Mouse (Mus musculus): Measurements from ENCODE around the gene Trak1. TPM values are rescaled to one million over a fixed set of nuclear protein-coding genes. Genes with fewer than 3 reads are reported as not detected.
A peak's percentile ranks its signal among the peaks of the same experiment; 100 is the strongest.

Trak1 gene
- total RNA-seq (2021), result 100 to 1,000 TPM; 156 to 204 TPM
- long read RNA-seq, experiment 1, full-length matches to known transcripts, result 171 of 258 reads
- long read RNA-seq, experiment 1, partial matches to known transcripts, result 38 of 258 reads
- long read RNA-seq, experiment 1, other reads (novel, unspliced or antisense), result 49 of 258 reads
- long read RNA-seq, experiment 2, full-length matches to known transcripts, result 143 of 224 reads
- long read RNA-seq, experiment 2, partial matches to known transcripts, result 50 of 224 reads
- long read RNA-seq, experiment 2, other reads (novel, unspliced or antisense), result 31 of 224 reads

DNA sequence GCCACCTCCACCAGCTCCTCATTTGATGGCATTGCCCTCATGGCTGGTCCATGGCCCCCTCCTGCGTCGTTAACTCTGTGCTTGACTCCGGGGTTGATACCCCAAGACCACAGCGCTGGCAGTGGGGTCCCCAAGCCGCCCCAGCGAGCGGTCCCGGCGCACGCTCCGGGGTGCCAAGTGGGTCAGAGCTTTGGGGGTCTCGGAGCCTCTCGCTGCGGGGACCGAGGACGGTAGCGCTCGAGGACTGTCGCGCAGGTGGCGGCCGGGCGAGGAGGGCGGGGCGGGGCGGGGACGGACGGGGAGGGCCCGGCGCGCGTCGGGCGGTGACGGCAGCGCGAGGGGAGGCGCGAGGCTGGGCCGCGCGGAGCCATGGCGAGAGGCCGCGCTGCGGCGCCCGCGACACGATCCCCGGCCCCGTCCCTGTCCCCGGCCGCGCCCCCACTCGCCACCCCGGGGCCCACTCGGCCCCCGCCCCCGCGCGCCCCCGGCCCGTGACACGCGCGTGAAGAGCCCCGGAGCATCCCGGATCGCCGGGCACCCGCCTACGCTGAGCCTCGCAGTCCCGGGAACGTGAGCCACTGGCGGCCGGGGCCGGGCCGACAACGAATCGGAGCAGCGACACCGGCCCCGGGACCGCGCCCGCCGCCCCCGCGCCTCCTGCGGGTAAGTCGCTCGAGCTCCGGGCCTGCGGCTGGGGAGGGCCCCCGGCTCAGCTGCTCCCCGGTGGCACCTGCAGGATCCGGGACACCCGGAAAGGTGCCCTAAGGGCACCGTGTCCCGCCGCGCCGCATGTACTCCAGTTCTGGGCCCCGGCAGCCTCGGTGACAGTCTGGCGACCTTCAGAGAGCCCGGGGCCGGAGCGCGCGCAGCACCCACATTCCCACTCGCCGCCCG lies at the start of gene Trak1:
Gene Trak1 (plus strand): TSS at position 332 of the 894 bp plus-strand sequence.
- TF ChIP-seq CTCF (IDR thresholded peaks at IDR 0.05), result no peak
- intact Hi-C loops (cut with DNase I), result loop anchor here (2.0 kb wide), 2 partner anchors 47 to 73 kb away; no protein-coding TSS in a partner anchor
- Histone ChIP-seq H3K27ac (peak within 1 kb of the TSS; percentile 97), H3K4me3 (peak within 1 kb of the TSS; percentile 93)
- DNase-seq, result peak; percentile 88

DNA sequence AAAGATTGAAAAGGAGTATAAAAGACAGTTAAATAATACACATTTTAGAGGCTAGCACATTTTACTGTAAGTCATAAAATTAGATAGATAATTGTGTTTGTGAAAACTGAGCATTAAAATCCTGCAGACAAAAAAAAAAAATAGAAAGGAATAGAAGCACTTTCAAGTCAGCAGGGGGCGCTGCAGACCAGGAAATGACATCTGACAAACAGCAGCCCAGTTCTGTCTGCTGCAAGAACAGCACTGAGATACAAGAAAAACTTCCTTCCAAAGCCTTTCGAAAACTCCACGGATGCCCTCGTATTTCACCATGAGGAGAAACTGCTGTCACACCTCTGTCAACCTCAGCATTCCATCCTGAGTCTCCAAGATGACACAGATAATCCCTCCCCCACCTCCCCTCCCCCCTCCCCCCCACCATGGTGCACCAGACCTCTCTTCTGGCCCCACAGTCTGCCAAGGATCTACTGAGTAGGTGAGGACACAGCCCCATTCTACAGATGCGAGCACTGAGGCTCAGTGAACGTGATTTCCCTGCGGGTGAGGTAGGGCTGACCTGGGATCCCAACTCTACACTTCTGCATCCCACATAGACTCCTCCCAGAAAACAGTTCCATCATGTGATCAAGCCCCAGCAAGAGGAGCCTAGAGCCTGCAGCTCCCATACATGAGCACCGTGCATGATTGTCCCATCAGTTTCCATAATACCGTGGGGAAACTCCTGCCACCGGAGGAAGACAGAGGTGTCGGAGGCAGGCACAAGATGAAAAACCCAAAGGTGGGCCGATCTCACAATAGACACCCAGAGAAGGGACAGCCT lies 49.1 kb upstream of the Trak1 start:
- Histone ChIP-seq H3K4me3 (no peak overlapping the region), H3K27ac (no peak overlapping the region)
- intact Hi-C loops (cut with DNase I), result loop anchor here (1.0 to 5.0 kb wide), 4 partner anchors 126 to 429 kb away; no protein-coding TSS in a partner anchor
- peak; percentile 87 for DNase-seq
- TF ChIP-seq CTCF (IDR thresholded peaks at IDR 0.05), result peak; percentile 83

DNA sequence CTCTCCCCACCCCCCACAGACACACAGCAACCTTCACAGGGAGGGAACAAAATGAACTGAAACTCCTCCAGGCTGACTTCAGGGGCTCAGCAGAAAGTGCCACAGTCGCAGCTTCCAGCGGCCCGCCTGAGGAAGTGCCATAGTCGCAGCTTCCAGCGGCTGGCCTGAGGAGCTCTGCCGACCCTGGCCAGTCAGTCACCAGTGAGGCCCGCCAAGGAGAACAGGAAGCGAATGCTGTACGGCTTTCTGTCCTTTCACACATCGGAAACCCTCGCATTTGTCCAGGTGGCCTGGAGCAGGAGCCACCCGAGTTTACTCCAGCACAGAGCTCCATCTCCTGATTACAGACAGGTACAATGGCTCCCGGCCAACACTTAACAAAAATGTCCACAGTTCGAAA lies 47.5 kb upstream of the Trak1 start:
- no peak for TF ChIP-seq CTCF (IDR thresholded peaks at IDR 0.05)
- intact Hi-C loops (cut with DNase I), result loop anchor here (5.0 kb wide), 2 partner anchors 207 to 427 kb away; no protein-coding TSS in a partner anchor
- DNase-seq, result peak; percentile 41
- H3K27ac ChIP-seq, result no peak overlapping the region
- no peak overlapping the region for H3K4me3 ChIP-seq

DNA sequence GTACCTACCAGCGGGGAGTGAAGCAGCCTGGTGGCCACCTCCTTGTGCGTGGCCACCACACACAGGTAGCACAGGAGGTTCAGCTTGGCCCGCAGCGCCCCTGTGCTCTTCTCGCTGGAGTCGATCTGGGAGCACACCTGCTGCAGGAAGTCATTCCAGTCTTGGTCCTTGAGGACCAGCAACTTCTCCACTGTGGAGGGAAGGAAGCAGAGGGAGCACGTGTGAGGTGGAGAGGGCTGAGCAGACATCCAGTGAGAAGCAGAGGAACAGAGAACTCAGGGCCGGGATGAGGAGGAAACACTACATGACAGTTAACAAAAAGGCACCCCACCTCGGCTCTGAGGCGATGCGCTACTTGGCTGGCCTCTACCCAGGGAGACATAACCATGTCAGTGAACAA lies 46.4 kb upstream of the Trak1 start:
- no peak for DNase-seq
- no peak overlapping the region for H3K27ac ChIP-seq
- no peak for TF ChIP-seq CTCF (IDR thresholded peaks at IDR 0.05)
- no peak overlapping the region for H3K4me3 ChIP-seq
- intact Hi-C loops (cut with DNase I), result no loop called here

DNA sequence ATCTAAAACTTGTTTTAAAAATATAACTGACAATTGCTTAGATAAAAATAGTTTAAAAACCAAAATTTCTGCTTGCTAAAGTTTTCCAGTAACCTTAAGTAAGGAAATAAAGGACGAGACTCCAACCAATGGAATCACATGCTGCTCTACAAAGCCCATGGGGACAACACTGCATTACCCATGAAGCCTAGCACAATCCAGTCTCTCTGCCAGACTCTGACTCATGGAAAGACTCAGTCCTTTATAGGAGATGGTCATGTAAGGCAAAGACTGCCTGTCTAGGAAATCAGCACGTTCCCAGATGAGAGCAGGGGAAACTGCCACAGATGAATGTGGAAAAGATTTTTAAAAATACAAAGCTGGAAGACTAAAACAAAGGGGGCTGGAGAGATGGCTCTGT lies 43.3 kb upstream of the Trak1 start:
- H3K4me3 ChIP-seq, result no peak overlapping the region
- DNase-seq, result peak; percentile 35
- peak overlapping the region; percentile 68 for H3K27ac ChIP-seq
- intact Hi-C loops (cut with DNase I), result no loop called here
- TF ChIP-seq CTCF (IDR thresholded peaks at IDR 0.05), result no peak

DNA sequence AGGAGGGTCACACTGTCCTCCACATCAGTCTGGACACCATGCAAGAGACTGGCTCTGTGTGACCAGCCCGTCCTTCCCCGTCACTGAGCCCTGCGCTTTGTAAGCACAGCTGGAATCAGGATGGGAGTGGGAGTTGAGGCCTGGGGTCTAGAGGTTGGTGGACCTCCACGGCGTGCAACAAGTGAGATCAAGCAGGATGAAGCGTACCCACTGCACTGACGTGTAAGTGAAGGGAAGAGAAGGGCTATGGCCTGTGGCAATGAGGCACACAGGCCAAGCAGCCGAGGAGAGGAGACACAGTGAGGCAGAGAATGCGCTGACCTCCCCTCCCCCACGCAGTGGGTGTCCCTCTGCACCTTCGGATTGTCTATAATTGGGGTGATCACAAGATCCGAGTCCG lies 42.5 kb upstream of the Trak1 start:
- intact Hi-C loops (cut with DNase I), result no loop called here
- no peak for DNase-seq
- Histone ChIP-seq H3K4me3 (no peak overlapping the region), H3K27ac (peak overlapping the region; percentile 33)
- TF ChIP-seq CTCF (IDR thresholded peaks at IDR 0.05), result no peak

DNA sequence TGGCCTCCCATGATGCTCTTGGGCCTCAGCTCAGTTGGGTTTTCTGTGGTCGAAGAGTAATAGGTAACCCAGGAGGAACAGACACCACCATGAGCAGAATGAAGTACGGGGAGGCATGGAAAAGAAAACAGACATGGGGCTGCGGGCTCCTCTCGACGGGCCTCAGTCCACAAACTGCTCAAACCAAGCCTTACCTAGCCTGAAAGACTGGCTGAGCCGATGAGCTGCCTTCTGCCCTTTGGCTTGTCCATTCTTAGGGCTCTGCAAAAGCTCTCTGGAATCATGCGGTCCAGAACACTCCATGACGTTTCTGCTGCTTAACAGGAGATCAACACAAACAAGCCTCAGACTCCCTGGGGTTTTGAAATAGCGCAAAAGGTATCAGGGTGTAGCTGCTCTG lies 40.2 kb upstream of the Trak1 start:
- Histone ChIP-seq H3K27ac (no peak overlapping the region), H3K4me3 (no peak overlapping the region)
- no peak for DNase-seq
- intact Hi-C loops (cut with DNase I), result no loop called here
- TF ChIP-seq CTCF (IDR thresholded peaks at IDR 0.05), result no peak

DNA sequence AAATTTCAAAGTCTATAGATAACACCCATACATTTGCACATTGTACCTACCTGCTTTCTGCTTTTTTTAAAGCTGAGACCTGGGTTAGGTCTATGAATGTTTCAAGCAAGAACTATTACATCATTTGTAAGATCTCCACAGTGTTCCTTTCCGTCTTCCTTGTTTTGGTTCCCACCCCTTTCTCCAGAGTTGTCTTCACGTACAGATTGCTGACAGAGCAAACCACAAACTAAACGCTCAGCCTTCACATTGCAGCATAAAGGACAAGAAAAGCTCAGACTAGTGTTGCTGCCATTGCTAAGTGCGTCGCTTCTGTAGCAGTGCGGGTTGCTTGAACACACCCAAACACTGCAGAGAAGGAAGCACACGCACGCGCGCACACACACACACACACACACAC lies 32.0 kb upstream of the Trak1 start:
- DNase-seq, result no peak
- TF ChIP-seq CTCF (IDR thresholded peaks at IDR 0.05), result no peak
- intact Hi-C loops (cut with DNase I), result no loop called here
- no peak overlapping the region for H3K27ac ChIP-seq
- no peak overlapping the region for H3K4me3 ChIP-seq

DNA sequence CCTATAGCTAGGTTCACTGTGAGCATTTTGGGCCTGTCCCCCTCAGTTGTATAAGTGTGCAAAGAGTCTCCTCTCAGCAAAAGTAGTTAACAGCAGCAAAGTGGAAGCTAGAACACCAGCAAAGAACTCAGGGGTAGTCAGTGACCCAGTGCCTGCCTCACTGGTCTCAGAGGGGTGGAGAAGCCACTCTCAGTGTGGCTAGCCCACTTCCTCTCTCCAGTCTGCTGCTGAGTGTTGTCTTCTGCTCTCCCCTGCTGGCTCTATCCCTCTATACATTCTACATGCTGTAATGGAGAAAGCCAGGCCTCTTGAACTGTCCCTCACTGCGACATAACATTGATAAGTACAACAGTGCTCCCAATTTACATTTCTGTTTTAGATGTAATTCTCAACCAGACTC lies 26.2 kb upstream of the Trak1 start:
- no peak overlapping the region for H3K27ac ChIP-seq
- H3K4me3 ChIP-seq, result no peak overlapping the region
- no peak for TF ChIP-seq CTCF (IDR thresholded peaks at IDR 0.05)
- no peak for DNase-seq
- intact Hi-C loops (cut with DNase I), result no loop called here

DNA sequence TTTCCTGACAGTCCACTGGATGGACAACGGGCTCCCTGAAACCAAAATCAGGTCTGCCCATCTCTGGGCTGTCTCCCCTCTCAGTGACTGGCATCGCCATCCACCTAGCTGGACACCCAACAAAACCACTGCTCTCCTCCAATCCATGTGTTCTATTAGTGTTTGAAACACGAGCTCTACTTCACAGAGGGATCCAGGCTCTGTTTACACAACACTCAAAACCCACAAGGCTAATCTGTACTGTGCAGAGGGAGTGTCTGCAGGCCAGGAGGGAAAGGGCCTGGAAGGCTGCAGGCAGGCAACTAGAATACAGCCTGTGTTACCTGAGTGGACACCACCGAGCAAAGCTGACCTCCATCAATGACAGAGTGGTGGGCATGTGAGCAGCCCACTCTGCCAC lies 25.7 kb upstream of the Trak1 start:
- H3K4me3 ChIP-seq, result no peak overlapping the region
- DNase-seq, result no peak
- H3K27ac ChIP-seq, result no peak overlapping the region
- intact Hi-C loops (cut with DNase I), result no loop called here
- TF ChIP-seq CTCF (IDR thresholded peaks at IDR 0.05), result no peak

DNA sequence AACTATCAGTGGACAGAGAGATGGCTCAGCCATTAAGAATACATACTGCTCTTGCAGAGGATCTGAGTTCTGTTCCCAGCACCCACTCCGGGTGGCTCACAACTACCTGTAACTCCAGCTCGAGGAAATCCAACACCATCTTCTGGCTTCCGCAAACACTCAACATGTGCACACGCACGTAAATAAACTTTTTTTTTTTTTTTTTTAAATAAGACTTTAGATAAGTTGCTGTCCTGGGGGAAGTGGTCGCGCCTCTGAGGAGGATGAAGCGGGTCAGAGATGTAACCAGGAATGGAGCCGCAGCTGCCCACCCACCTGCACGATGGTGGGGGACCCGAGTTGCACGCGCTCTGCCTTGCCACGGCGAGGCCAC lies 20.6 kb upstream of the Trak1 start:
- no peak for TF ChIP-seq CTCF (IDR thresholded peaks at IDR 0.05)
- Histone ChIP-seq H3K27ac (peak overlapping the region; percentile 92; the same call in 1 of the 2 replicates), H3K4me3 (peak overlapping the region; percentile 82)
- DNase-seq, result no peak
- intact Hi-C loops (cut with DNase I), result no loop called here
